Mouse (Mus musculus) bone marrow macrophage, adult 2 months (primary cell): ENCODE data around the gene Mfrp.

Experiments used
- CTCF ChIP-seq: IDR thresholded peaks from 2 replicates; pipeline ENCODE4 v1.5.1; 2012; ENCODE audit warnings: low read depth, mild to moderate bottlenecking, low read length, moderate library complexity
- POLR2A ChIP-seq: IDR thresholded peaks from 2 replicates; pipeline ENCODE4 v1.6.1; 2012; ENCODE audit warnings: mild to moderate bottlenecking, low read depth, low read length, borderline replicate concordance

DNA sequence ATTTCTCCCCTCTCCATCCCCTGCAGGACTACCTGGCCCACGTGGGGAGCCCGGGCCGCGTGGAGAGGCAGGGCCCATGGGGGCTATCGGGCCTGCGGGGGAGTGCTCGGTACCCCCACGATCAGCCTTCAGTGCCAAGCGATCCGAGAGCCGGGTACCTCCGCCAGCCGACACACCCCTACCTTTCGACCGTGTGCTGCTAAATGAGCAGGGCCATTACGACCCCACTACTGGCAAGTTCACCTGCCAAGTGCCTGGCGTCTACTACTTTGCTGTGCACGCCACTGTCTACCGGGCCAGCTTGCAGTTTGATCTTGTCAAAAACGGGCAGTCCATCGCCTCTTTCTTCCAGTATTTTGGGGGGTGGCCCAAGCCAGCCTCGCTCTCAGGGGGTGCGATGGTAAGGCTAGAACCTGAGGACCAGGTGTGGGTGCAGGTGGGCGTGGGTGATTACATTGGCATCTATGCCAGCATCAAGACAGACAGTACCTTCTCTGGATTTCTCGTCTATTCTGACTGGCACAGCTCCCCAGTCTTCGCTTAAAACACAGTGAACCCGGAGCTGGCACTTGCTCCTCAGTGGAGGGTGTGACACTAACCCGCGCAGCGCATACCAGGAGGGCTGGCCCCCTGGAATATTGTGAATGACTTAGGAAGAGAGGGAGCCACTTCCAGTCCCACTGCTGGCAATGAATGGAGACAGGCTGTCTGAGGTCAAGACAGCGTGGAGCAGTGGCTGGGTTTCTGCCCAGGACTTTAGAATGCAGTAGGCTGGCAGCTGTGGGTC lies 6.9 kb downstream of the Mfrp start:
- TF ChIP-seq CTCF = no peak
- TF ChIP-seq POLR2A = no peak
